Mouse (Mus musculus) skeletal muscle tissue, adult 2 months (tissue): ENCODE results near the gene Strn4.

Experiments
- DNase-seq: peaks from one replicate; pipeline ENCODE4 v3.0.0-alpha.2; 2012; ENCODE audit warnings: low read depth, low spot score

Gene Strn4

GRCm38 (mm10) chr7:16815351-16815941, at the start of gene Strn4:
Gene Strn4, plus strand, starts transcription at chr7:16815889.
- no peak for DNase-seq

- DNase-seq, result no peak
These were observed 49.2 kb upstream of the Strn4 start for GRCm38 (mm10) chr7:16766443-16766842.

- no peak for DNase-seq
These were observed 39.8 kb upstream of the Strn4 start for GRCm38 (mm10) chr7:16775888-16776287.

GRCm38 (mm10) chr7:16780076-16780475, 35.6 kb upstream of the Strn4 start:
- peak; percentile 84 for DNase-seq

- peak; percentile 92 for DNase-seq
These were observed 34.7 kb upstream of the Strn4 start, which contains the start of gene Slc1a5 for GRCm38 (mm10) chr7:16780825-16781554. Gene Slc1a5, plus strand, starts transcription at chr7:16781340.

- DNase-seq, result no peak
These were observed 34.2 kb upstream of the Strn4 start for GRCm38 (mm10) chr7:16781555-16781815.

GRCm38 (mm10) chr7:16781816-16782554, 33.7 kb upstream of the Strn4 start:
- DNase-seq, result no peak

- DNase-seq, result no peak
These were observed 33.0 kb upstream of the Strn4 start for GRCm38 (mm10) chr7:16782555-16783125.

GRCm38 (mm10) chr7:16783224-16783688, 32.4 kb upstream of the Strn4 start:
- peak; percentile 25 for DNase-seq

GRCm38 (mm10) chr7:16783758-16784415, 31.8 kb upstream of the Strn4 start:
- DNase-seq, result peak; percentile 63

GRCm38 (mm10) chr7:16784498-16784976, 31.2 kb upstream of the Strn4 start:
- peak; percentile 21 for DNase-seq

GRCm38 (mm10) chr7:16785541-16786083, 30.1 kb upstream of the Strn4 start:
- no peak for DNase-seq

GRCm38 (mm10) chr7:16792316-16792715, 23.4 kb upstream of the Strn4 start:
- DNase-seq, result no peak

GRCm38 (mm10) chr7:16793010-16793725, 22.5 kb upstream of the Strn4 start:
- no peak for DNase-seq

GRCm38 (mm10) chr7:16794886-16795285, 20.8 kb upstream of the Strn4 start:
- DNase-seq, result no peak

GRCm38 (mm10) chr7:16804409-16805028, 11.2 kb upstream of the Strn4 start:
- no peak for DNase-seq

GRCm38 (mm10) chr7:16807936-16808335, 7.8 kb upstream of the Strn4 start:
- no peak for DNase-seq

- DNase-seq, result no peak
These were observed 7.0 kb upstream of the Strn4 start for GRCm38 (mm10) chr7:16808647-16809046.

- DNase-seq, result peak; percentile 41
These were observed 6.0 kb upstream of the Strn4 start for GRCm38 (mm10) chr7:16809739-16810138.

GRCm38 (mm10) chr7:16810399-16810919, 5.2 kb upstream of the Strn4 start:
- DNase-seq, result no peak
